ENCODE assay signal across 9 mouse cellular contexts in the genomic region with DNA sequence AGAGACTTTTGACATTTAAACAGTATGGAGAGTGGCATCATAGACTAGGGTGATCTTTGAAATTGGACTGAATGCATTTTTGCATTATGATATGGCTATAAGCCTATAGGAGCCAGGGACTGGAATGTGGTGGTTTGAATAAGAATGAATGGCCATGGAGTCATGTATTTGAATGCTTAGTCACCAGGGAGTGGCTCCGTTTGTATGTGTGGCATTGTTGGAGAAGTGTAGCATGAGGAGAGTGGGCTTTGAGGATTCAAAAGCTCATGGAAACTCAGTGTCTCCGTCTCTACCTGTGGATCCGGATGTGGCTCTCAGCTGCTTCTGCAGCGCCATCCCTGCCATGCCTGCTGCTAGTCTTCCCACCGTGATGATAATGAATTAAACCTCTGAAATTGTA. TPM values are rescaled to one million over a fixed set of nuclear protein-coding genes. Genes with fewer than 3 reads are reported as not detected.
DNase-seq lines count a peak whose midpoint lies in the region; ATAC-seq lines count a peak whose summit lies in the region.
"Had no signal": no experiment of that assay in that cellular context is flagged by ENCODE, and none has a peak within 500 bp of the region (broad histone marks: within the 10 kb centered on the region; RNA-seq: fewer than 3 reads in every experiment).

No protein-coding gene starts in this region.

- H3K9ac ChIP-seq in heart, embryonic 14.5 days (ENCODE audit: low read length), result peak overlapping the region; percentile 21; the same call in 1 of the 2 replicates
- H3K9ac ChIP-seq in forebrain, embryonic 16.5 days (replicated peaks; ENCODE audit: low read depth, low read length), result no peak overlapping the region
- H3K9ac ChIP-seq in midbrain, embryonic 15.5 days, result no peak overlapping the region

- H3K27me3 ChIP-seq in heart, embryonic 14.5 days (ENCODE audit: control insufficient read depth, insufficient read depth, low read length), result no peaks in the 10 kb centered on the region
- H3K27me3 ChIP-seq in forebrain, embryonic 16.5 days (replicated peaks; ENCODE audit: control insufficient read depth, insufficient read depth, low read length), result no peaks in the 10 kb centered on the region
- no peaks in the 10 kb centered on the region for H3K27me3 ChIP-seq in midbrain, embryonic 15.5 days (replicated peaks)

- peaks cover 10 to 35% of the 10 kb centered on the region in 2 experiments for H3K4me1 ChIP-seq in heart, embryonic 14.5 days (ENCODE audit: control insufficient read depth in 2 of 2, insufficient read depth in 2 of 2, low read length in 2 of 2)
- H3K4me1 ChIP-seq in forebrain, embryonic 16.5 days (replicated peaks; ENCODE audit: control insufficient read depth, insufficient read depth, low read length), result peaks cover 33% of the 10 kb centered on the region
- peaks cover 36% of the 10 kb centered on the region for H3K4me1 ChIP-seq in midbrain, embryonic 15.5 days

- ATAC-seq in heart, embryonic 14.5 days (ENCODE audit: insufficient number of reproducible peaks, insufficient read depth, low FRiP score, low read depth), result no peak
- ATAC-seq in forebrain, embryonic 16.5 days, result no peak
- ATAC-seq in midbrain, embryonic 15.5 days (replicated peaks), result no peak
- no peak for ATAC-seq in erythroblast, adult 5-6 weeks (replicated peaks; ENCODE audit: low FRiP score, poor library complexity, severe bottlenecking)

- peaks cover 35% of the 10 kb centered on the region for H3K36me3 ChIP-seq in heart, embryonic 14.5 days (ENCODE audit: control insufficient read depth, insufficient read depth, low read length)
- H3K36me3 ChIP-seq in forebrain, embryonic 16.5 days (ENCODE audit: control insufficient read depth, insufficient read depth), result peaks cover 10% of the 10 kb centered on the region
- no peaks in the 10 kb centered on the region for H3K36me3 ChIP-seq in midbrain, embryonic 15.5 days (replicated peaks)

- H3K4me2 ChIP-seq in heart, embryonic 14.5 days (ENCODE audit: low read length), result no peak overlapping the region
- H3K4me2 ChIP-seq in forebrain, embryonic 16.5 days (ENCODE audit: low read length), result no peak overlapping the region
- 0 out of 2 replicates have a peak overlapping the region, but pooled peaks have one; percentile 0 for H3K4me2 ChIP-seq in midbrain, embryonic 15.5 days

- H3K9me3 ChIP-seq in heart, embryonic 14.5 days (ENCODE audit: control insufficient read depth, low read length), result no peaks in the 10 kb centered on the region
- no peaks in the 10 kb centered on the region for H3K9me3 ChIP-seq in forebrain, embryonic 16.5 days (ENCODE audit: control insufficient read depth, low read length)
- H3K9me3 ChIP-seq in midbrain, embryonic 15.5 days, result no peaks in the 10 kb centered on the region

- 74% methylated on average over 5 of the region's 5 CpGs for WGBS in heart, embryonic 14.5 days
- WGBS in forebrain, embryonic 16.5 days, result 6% methylated on average over 5 of the region's 5 CpGs
- 18% methylated on average over 5 of the region's 5 CpGs for WGBS in midbrain, embryonic 15.5 days

- H3K4me3 ChIP-seq in heart, embryonic 14.5 days (ENCODE audit: control insufficient read depth in 1 of 2, insufficient read depth in 1 of 2, low read depth in 1 of 2, low read length in 2 of 2), result no peak overlapping the region
- H3K4me3 ChIP-seq in forebrain, embryonic 16.5 days (replicated peaks; ENCODE audit: low read length), result no peak overlapping the region
- no peak overlapping the region for H3K4me3 ChIP-seq in midbrain, embryonic 15.5 days

- peak overlapping the region; percentile 33 to 68; a peak in 3 of 4 replicates for H3K27ac ChIP-seq in heart, embryonic 14.5 days (replicated peaks in 1 of 2; ENCODE audit: control insufficient read depth in 1 of 2, insufficient read depth in 1 of 2, low read depth in 2 of 2, low read length in 2 of 2)
- peak overlapping the region; percentile 68 for H3K27ac ChIP-seq in forebrain, embryonic 16.5 days (ENCODE audit: low read length)
- H3K27ac ChIP-seq in midbrain, embryonic 15.5 days, result peak overlapping the region; percentile 55

- no peak for DNase-seq in heart, adult 8-10 months (ENCODE audit: low spot score)
- DNase-seq in R1 (ENCODE audit: low read depth, low spot score), result peak; percentile 83
- no peak for DNase-seq in yolk sac, embryonic 10.5 days (ENCODE audit: low spot score)
- no peak for DNase-seq in left cerebral cortex, adult 8-10 months (ENCODE audit: low spot score in 2 of 2)
- DNase-seq: kidney, adult 18-20 months had no signal

RNA-seq across cellular contexts. Expression of a gene that starts 35.4 kb away (rescaled TPM):
- 40.8 and 47.0 TPM in 2 replicates for polyA plus RNA-seq in heart, embryonic 14.5 days (2014; fragmentation: Nextera tagmentation; extraction: Ambion mirVana)
- total RNA-seq in heart, adult 8-10 months (2022), result 10 to 100 TPM; 68.3 to 94.1 (median 76.8) TPM
- polyA plus RNA-seq in forebrain, embryonic 16.5 days (2015; fragmentation: Nextera tagmentation; extraction: Ambion mirVana), result 49.2 and 50.9 TPM in 2 replicates
- 43.4 and 44.7 TPM in 2 replicates for polyA plus RNA-seq in midbrain, embryonic 15.5 days (2015; fragmentation: Nextera tagmentation; extraction: Ambion mirVana)
- total RNA-seq in left cerebral cortex, adult 8-10 months (2022), result 100 to 1,000 TPM in 2 of 4 experiments, 10 to 100 TPM in 2; 94.0 to 124 (median 106) TPM
- total RNA-seq in erythroblast, adult 5-6 weeks (2015; ENCODE audit: low replicate concordance), result 153 and 185 TPM in 2 replicates
- total RNA-seq in erythroblast, adult 5-6 weeks (2017; ENCODE audit: low replicate concordance), result 205 and 233 TPM in 2 replicates
